Mouse (Mus musculus) kidney, postnatal 0 days (tissue): Measurements from ENCODE around the gene Fam53b. TPM values are rescaled to one million over a fixed set of nuclear protein-coding genes. Genes with fewer than 3 reads are reported as not detected.

Experiments used
- ATAC-seq: fragments of 200-750 bp; cut with Nextera tagmentation; replicated peaks from 2 replicates; pipeline ENCODE4 v1.8.0; 2017; ENCODE audit warnings: low read depth, moderate number of reproducible peaks, moderate TSS enrichment, moderate library complexity; ENCODE audit not compliant: low FRiP score
- DNase-seq: peaks from one replicate; pipeline ENCODE4 v3.0.0-alpha.2; 2016; ENCODE audit warnings: low spot score
- H3K27ac ChIP-seq: fragments of 300-500 bp; sonication (generic); 2 replicates; pipeline ENCODE4 v1.5.1; 2014; ENCODE audit warnings: mild to moderate bottlenecking
- H3K27me3 ChIP-seq: fragments of 300-500 bp; sonication (generic); 2 replicates; pipeline ENCODE4 v1.6.1; 2014; ENCODE audit warnings: low read length, mixed read lengths; ENCODE audit not compliant: insufficient read depth
- H3K36me3 ChIP-seq: fragments of 300-500 bp; sonication (generic); 2 replicates; pipeline ENCODE4 v1.6.1; 2014; ENCODE audit warnings: low read length, mixed read lengths; ENCODE audit not compliant: insufficient read depth
- H3K4me1 ChIP-seq: fragments of 300-500 bp; sonication (generic); replicated peaks from 2 replicates; pipeline ENCODE4 v1.6.1; 2014; ENCODE audit warnings: antibody characterized with exemption, low read length, mixed read lengths; ENCODE audit not compliant: insufficient read depth
- H3K4me2 ChIP-seq: fragments of 300-500 bp; sonication (generic); 2 replicates; pipeline ENCODE4 v1.6.1; 2014; ENCODE audit warnings: mild to moderate bottlenecking, low read length, moderate library complexity, mixed read lengths
- H3K4me3 ChIP-seq: fragments of 300-500 bp; sonication (generic); replicated peaks from 2 replicates; pipeline ENCODE4 v1.5.1; 2014; ENCODE audit warnings: low read depth, low read length
- H3K9ac ChIP-seq: fragments of 300-500 bp; sonication (generic); 2 replicates; pipeline ENCODE4 v1.6.1; 2014; ENCODE audit warnings: low read depth, low read length
- H3K9me3 ChIP-seq: fragments of 300-500 bp; sonication (generic); replicated peaks from 2 replicates; pipeline ENCODE4 v1.6.1; 2016; ENCODE audit warnings: low read length, inconsistent platforms, mixed read lengths
- CTCF ChIP-seq: IDR thresholded peaks from 2 replicates; pipeline ENCODE4 v1.5.1; 2016; ENCODE audit warnings: antibody characterized with exemption, low read depth, mild to moderate bottlenecking, moderate library complexity
- WGBS: fragments of 180-500 bp; shearing (Covaris S2); extraction: QIAGEN DNeasy Blood & Tissue Kit; methylation state at CpG from one replicate; pipeline ENCODE4 v1.1.7; 2014; 5-methylcytosine and 5-hydroxymethylcytosine counted together
- polyA plus RNA-seq: library from polyadenylated mRNA; unstranded; fragments of >200 nt; fragmentation: Nextera tagmentation; extraction: Ambion mirVana; gene quantifications from 2 replicates; pipeline ENCODE4 v1.2.1, GENCODE M21; 2015

Fam53b gene
- polyA plus RNA-seq, 1 experiment from 2014 or later, result 17.5 TPM

DNA sequence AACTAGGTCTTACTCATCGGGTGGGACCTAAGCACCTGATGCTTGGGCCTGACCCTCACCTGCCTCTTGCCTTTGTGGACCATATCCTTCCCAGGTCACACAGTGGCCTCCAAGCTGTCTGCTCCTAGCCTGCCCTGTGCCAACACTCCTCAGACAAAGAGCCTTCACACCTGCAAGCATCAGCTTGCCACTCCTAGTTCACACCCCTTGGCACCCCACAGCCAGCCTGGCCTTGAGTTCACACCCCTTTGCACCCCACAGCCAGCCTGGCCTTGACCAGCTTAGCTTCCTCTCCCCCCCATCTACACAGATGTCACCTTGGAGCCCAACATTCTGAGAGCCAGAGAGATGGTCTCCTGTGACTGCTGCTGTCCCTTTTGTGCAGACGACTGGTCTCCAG lies 10.3 kb downstream of the Fam53b start:
- H3K27me3 ChIP-seq, result no peaks in the 10 kb centered on the region
- no peak overlapping the region for H3K9ac ChIP-seq
- no peak overlapping the region for H3K27ac ChIP-seq
- peaks cover 54% of the 10 kb centered on the region for H3K4me1 ChIP-seq
- no peak overlapping the region for H3K4me2 ChIP-seq
- no peak overlapping the region for H3K4me3 ChIP-seq
- DNase-seq (no peak), ATAC-seq (no peak)
- H3K36me3 ChIP-seq, result 0 out of 2 replicates have a peak, but pooled peaks cover 2% of the 10 kb centered on the region
- 84% methylated on average over 2 of the region's 2 CpGs for WGBS
- no peaks in the 10 kb centered on the region for H3K9me3 ChIP-seq
- no peak for TF ChIP-seq CTCF

DNA sequence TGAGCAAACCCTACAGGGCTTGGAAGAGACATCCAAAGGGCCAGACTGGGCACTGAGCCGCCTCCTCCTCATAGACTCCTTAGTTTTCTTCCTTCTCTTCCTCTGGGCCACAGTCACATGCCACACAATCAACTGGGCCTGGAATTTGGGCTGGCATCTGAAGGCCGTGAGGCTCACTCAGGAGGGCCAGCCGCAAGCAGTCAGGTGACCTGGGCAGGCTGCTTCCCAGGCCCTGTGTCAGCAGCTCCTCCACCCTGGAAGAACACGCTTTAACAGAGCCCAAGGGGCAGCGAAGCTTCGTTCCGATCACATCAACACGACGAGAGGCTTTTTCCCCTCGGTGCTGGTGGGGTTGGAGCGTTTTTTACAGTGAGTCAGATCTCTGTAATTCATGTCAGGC lies 11.0 kb downstream of the Fam53b start:
- Histone ChIP-seq H3K4me1 (peaks cover 52% of the 10 kb centered on the region), H3K27ac (no peak overlapping the region)
- DNase-seq, result no peak

DNA sequence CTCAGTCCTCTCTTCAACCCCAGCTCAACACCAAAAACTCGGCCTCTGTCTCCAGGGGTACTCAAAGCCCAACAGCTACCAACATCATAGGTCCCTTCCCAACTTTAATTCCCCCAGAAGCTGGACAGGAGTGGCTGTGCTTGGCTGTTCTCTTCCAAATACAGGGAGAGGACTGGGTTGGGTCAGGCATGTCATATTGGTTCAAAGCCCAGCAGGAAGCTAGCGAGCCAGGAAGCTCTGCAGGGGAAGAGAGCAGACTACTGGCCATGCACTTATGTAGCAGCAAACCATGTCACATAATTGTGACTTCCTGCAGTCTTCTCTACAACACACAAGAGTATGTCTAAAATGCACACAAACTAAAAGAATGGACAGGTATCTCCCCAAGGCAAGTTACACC lies 11.6 kb downstream of the Fam53b start:
- no peak overlapping the region for H3K4me2 ChIP-seq
- 73% methylated on average over 2 of the region's 2 CpGs for WGBS
- 0 out of 2 replicates have a peak, but pooled peaks cover 2% of the 10 kb centered on the region for H3K36me3 ChIP-seq
- no peaks in the 10 kb centered on the region for H3K27me3 ChIP-seq
- peak; percentile 25 for DNase-seq
- H3K4me1 ChIP-seq, result peaks cover 47% of the 10 kb centered on the region
- no peak overlapping the region for H3K9ac ChIP-seq
- no peak for TF ChIP-seq CTCF
- no peak overlapping the region for H3K27ac ChIP-seq
- no peak overlapping the region for H3K4me3 ChIP-seq
- no peak for ATAC-seq
- no peaks in the 10 kb centered on the region for H3K9me3 ChIP-seq

More for the DNA sequence above, 11.0 kb downstream of the Fam53b start:
- no peak for TF ChIP-seq CTCF
- WGBS, result 73% methylated on average over 11 of the region's 11 CpGs
- Histone ChIP-seq H3K4me3 (no peak overlapping the region), H3K9ac (no peak overlapping the region), H3K9me3 (no peaks in the 10 kb centered on the region), H3K36me3 (0 out of 2 replicates have a peak, but pooled peaks cover 2% of the 10 kb centered on the region), H3K4me2 (no peak overlapping the region), H3K27me3 (no peaks in the 10 kb centered on the region)
- no peak for ATAC-seq

GRCm38 (mm10) chr7:132801509-132801908 lies 12.2 kb downstream of the Fam53b start:
- Histone ChIP-seq H3K9ac (no peak overlapping the region), H3K4me2 (no peak overlapping the region), H3K9me3 (no peaks in the 10 kb centered on the region), H3K27ac (peak overlapping the region; percentile 68), H3K4me1 (peaks cover 41% of the 10 kb centered on the region), H3K36me3 (0 out of 2 replicates have a peak, but pooled peaks cover 2% of the 10 kb centered on the region), H3K27me3 (no peaks in the 10 kb centered on the region), H3K4me3 (no peak overlapping the region)
- no peak for ATAC-seq
- no peak for TF ChIP-seq CTCF
- no peak for DNase-seq
- 81% methylated on average over 5 of the region's 5 CpGs for WGBS

DNA sequence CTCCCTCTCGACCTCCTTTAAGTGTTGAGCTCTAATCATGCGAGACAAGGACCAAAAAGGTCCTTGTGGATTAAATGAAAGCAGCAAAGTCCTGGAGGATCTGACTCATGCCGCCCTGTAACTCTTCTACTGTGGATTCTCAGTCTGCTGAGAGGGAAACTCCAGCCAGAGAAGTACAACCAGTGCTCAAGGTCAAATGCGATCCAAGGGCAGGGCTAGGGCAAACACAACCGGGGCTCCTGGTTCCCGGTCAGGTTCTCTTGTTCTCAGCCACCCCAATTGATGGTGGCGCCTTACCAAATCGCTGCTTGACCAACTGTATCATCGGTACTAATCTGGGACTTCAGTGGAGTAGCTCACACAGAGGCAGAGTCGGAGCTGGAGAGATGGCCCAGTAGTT lies 12.8 kb downstream of the Fam53b start:
- H3K4me1 ChIP-seq, result peaks cover 35% of the 10 kb centered on the region
- 64% methylated on average over 10 of the region's 10 CpGs for WGBS
- no peak overlapping the region for H3K9ac ChIP-seq
- no peaks in the 10 kb centered on the region for H3K27me3 ChIP-seq
- H3K4me3 ChIP-seq, result no peak overlapping the region
- H3K4me2 ChIP-seq, result no peak overlapping the region
- DNase-seq (no peak), ATAC-seq (no peak)
- 0 out of 2 replicates have a peak, but pooled peaks cover 2% of the 10 kb centered on the region for H3K36me3 ChIP-seq
- no peaks in the 10 kb centered on the region for H3K9me3 ChIP-seq
- TF ChIP-seq CTCF, result no peak
- peak overlapping the region; percentile 68 for H3K27ac ChIP-seq

- H3K9me3 ChIP-seq, result no peaks in the 10 kb centered on the region
- no peak overlapping the region for H3K9ac ChIP-seq
- H3K36me3 ChIP-seq, result 0 out of 2 replicates have a peak, but pooled peaks cover 2% of the 10 kb centered on the region
- no peaks in the 10 kb centered on the region for H3K27me3 ChIP-seq
- H3K4me3 ChIP-seq, result no peak overlapping the region
- peak; percentile 33; the same call in 1 of the 2 replicates for TF ChIP-seq CTCF
- DNase-seq (peak; percentile 31), ATAC-seq (no peak)
- no peak overlapping the region for H3K4me2 ChIP-seq
- H3K27ac ChIP-seq, result peak overlapping the region; percentile 68; the same call in 1 of the 2 replicates
- WGBS, result 73% methylated on average over 5 of the region's 5 CpGs
- H3K4me1 ChIP-seq, result peaks cover 33% of the 10 kb centered on the region
Observed at GRCm38 (mm10) chr7:132799119-132800016, 14.3 kb downstream of the Fam53b start.
